Mouse (Mus musculus): ENCODE results near the gene Ikzf4.

DNA sequence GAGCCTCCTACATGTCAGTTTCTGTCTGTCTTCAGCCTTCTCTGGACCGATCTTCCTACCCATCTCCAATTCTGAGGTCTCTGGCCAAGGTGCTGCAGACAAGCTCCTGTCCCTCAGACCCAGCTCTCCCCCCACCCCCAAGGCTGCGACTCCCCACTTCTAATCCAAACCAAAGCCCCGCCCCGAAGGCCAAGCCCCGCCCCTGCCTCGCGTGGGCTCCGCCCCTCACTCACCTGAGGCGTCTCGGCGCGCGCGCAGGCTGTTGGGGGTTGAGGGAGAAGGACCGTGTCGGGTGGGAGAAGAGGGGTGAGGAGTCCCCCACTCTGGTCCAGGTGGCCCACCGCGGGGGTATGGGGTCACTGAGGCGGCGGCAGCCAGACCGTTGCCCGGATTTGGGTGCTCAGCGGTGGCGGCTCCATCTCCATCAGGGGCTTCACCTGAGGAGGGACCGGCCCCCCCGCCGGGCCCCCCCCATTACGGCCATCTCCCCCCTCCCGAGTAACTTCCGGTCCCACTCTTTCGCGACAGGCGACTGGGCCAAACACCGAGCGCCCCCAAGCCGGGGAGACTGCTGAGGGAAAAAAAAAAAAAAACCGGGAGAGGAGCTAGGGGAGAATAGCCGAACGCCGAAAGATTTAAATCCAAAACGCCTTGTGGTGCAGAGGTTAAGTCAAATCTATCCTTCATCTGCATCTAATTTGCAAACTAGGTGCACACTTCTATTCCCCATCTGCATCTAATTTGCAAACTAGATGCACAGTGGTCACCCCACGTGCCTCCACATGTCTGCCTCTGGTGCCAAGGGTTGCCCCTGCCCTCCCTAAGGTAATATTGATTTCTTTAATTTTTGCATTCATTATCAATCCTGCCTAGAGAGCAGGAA, 23.2 kb upstream of the Ikzf4 start:
- TF ChIP-seq USF1 (IDR thresholded peaks at IDR 0.05; ENCODE audit: low read depth) (no peak), CTCF (IDR thresholded peaks at IDR 0.05; ENCODE audit: control insufficient read depth, insufficient read depth, insufficient read length) (no peak), MAX (IDR thresholded peaks at IDR 0.05) (no peak)

All from C2C12 (cell line).